Mouse (Mus musculus) subcutaneous adipose tissue, adult 2 months (tissue): ENCODE measurements around the gene Gm20458. TPM values are rescaled to one million over a fixed set of nuclear protein-coding genes. Genes with fewer than 3 reads are reported as not detected.

ENCODE experiments used
- polyA plus RNA-seq: library from polyadenylated mRNA; depleted of rRNA; stranded (reverse); fragments of >200 nt; gene quantifications from 2 replicates; pipeline ENCODE4 v1.2.3, GENCODE M21; 2012; ENCODE audit warnings: low replicate concordance; rRNA removed

Gene Gm20458
- 9.2 and 40.8 TPM in 2 replicates for polyA plus RNA-seq

DNA sequence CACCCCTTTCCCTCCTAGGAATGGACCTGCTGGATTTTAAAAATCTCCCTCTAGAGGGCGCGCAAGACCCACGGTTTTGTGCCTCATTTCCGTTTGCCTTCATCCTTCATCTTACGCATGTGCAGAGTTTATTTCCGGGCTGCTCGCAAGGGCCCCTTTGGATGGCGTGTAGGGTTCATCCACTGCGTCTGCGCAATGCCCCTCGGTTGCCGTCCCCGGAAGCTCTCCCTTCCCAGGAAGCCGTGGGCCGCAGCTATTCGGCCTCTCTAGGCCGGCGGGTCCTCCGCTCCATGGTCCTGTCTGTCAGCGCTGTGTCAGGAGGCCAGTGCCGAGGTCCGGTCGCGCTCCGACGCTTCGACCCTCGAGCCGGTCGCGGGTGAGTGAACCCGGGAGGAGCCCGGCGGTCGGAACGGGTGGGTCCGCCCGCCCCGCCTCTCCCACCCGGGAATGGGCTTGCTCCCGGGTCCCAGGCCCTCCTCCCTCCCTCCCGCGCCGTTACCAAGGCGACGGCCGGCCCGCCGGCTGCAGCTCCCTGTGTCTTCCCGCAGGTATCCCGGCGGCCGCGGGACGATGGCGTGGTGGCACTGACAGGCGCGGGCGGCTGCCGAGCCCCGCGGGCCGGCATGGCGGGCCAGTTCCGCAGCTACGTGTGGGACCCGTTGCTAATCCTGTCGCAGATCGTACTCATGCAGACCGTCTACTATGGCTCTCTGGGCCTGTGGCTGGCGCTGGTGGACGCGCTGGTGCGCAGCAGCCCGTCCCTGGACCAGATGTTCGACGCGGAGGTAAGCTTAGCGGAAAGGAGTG is at the start of gene Gm20458:
Gm20458 (plus strand) TSS at position 223 of the 807 bp plus-strand sequence.

DNA sequence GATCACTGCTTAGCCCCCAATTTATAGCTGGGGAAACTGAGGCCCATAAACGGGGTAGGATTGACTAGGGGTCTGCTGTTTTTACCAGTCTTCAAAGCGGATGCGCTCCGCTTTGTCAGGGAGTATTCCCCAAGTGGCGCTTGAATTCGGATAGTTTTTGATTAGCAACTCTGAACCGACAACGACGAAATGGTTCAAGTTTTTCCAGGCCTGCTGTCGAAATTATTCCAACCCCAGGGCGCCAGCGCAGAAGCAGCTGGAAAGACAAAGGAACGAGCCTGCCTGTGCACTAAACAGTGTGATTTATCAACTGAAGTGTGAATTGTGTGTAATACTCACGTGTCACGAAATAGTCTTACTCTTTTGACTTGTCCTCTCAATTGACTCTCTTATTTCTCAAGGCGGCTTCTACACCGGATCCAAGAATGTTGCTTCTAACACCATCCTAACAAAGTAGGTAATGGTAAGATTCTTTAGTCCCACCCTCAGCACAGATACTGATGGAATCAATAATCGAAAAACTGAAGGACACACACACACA is 17.2 kb upstream of the Gm20458 start, which contains the start of gene Sdc4:
Sdc4 (minus strand) TSS at position 428 of the 541 bp plus-strand sequence.

DNA sequence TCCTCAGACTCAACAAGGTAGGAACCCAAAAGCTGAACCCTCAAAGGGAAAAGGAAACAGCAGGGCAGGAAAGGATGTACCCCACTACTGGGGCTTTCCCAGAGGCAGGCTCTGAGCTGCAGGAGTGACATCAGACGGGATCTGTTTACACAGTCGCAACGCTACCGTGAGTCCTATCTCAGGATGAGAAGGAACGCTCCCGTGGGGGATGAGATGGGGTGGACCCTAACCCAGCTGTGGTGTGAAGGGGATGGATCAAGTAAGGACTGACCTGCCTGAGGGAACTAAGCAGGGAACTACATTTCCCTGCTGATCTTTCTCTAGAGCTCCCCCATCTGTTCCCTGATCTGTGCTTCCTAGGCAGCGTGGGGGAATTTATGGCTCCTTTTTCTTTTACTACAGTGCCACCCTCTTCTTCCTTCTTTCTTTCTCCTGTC is 3.9 kb upstream of the Gm20458 start, which contains the start of gene Sys1:
Sys1 (plus strand) TSS at position 101 of the 437 bp plus-strand sequence.

DNA sequence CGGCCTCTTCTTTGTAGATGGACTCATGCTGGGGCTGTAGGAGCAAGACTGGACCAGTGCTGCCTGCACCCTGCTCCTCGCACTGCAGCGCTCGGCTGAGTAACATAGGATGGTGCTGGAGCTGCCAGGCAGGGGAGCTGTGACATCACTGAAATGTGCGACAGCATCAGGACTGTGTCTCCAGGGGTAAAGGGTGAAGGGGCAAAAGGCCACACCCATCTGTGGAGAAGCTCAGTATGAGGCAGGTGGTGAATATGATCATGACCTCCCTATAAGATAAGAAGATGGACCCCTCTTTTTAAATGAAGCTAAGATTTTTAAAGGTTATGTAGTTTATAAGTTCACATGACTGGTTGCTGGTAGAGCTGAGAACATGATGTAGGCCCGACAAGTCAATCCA is 12.9 kb downstream of the Gm20458 start, which contains the start of gene Trp53tg5:
Trp53tg5 (minus strand) TSS at position 101 of the 400 bp plus-strand sequence.

DNA sequence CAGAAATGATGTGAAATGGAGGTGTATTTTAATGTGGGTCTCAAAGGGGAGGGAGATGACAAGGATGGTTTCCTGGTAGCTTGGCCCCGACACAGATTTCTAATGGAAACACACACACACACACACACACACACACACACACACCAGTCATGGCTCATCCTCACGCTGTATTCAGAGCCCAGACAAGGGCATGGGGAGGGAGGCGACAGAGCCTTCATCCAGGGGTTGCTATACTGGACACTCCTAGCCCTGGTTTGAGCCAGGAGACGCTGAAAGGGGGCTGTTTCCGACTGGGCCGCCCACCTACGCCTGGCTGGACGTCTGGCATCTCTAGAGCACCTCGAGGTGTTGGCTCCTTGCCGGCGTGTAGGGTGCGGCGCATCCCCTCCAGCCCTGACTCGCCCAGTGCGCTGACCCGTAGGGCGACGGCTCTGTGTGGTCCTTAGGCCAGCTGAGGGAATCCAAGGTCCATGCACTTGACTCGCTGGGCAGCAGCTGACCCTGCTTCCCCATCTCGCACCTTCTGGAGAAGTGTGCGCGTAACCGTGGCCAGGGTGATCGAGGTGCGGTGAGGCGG is 25.0 kb downstream of the Gm20458 start, which contains the start of gene Dbndd2:
Dbndd2 (plus strand) TSS at position 426 of the 577 bp plus-strand sequence.

DNA sequence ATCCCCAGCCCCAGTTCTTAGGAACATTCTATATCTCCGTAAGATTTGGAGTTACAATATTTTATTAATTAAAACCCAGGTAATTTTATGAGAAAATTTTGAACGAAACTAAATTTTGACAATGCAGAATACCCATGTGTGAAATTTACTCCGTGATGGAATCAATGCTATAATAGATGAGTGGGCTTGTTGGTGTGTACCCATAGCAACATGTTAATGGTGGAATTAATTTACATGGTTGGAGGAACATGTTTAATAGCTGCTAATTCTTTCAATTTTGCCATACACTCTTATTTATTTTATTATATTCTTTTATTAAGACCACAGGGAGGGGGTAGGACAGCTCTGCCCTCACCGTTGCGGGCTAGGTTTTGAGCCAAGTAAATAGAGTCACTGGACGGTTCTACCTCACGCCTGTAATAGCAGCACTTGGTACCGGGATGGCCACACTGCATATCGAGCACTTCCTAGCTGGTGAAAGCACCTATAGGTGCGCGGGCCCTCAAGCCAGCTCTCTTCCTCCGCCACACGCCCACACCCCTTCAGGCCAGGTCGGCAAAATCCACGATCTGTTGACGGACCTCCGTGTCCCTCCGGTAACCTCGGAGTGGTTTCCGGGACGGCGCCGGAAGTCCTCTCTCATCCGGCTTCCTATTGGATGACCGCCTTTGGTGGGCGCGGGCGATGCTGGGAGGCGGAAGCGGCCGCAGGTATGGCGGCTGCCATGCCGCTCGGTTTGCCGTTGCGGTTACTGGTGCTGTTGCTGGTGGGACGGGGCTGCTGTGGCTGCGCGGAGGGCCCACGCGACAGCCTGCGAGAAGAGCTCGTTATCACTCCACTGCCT is 36.3 kb downstream of the Gm20458 start, which contains the start of gene Pigt:
Pigt (plus strand) TSS at position 674 of the 844 bp plus-strand sequence.

Other genes starting within 250 kb of the Gm20458 start
- 18.1 TPM in 1 of 2 replicates, not detected in the other for gene Wfdc15b, start 239.3 kb upstream of the Gm20458 start, polyA plus RNA-seq
- gene Svs2, start 222.5 kb upstream of the Gm20458 start, polyA plus RNA-seq, result 0.80 TPM in 1 of 2 replicates, not detected in the other
- 0.17 TPM in 1 of 2 replicates, not detected in the other for gene Svs3b, start 204.3 kb upstream of the Gm20458 start, polyA plus RNA-seq
- 2.5 TPM in 1 of 2 replicates, not detected in the other for gene Svs4, start 182.5 kb upstream of the Gm20458 start, polyA plus RNA-seq
- gene Svs3a, start 171.7 kb upstream of the Gm20458 start, polyA plus RNA-seq, result 0.39 TPM in 1 of 2 replicates, not detected in the other
- gene Svs6, start 144.2 kb upstream of the Gm20458 start, polyA plus RNA-seq, result not detected in 2 replicates
- gene Svs5, start 128.2 kb upstream of the Gm20458 start, polyA plus RNA-seq, result 0.23 and 8.3 TPM in 2 replicates
- 12.5 and 17.4 TPM in 2 replicates for gene Slpi, start 71.9 kb upstream of the Gm20458 start, polyA plus RNA-seq
- not detected in 2 replicates for gene Rbpjl, start 57.8 kb upstream of the Gm20458 start, polyA plus RNA-seq
- gene Matn4, start 55.8 kb upstream of the Gm20458 start, polyA plus RNA-seq, result 0.42 and 1.4 TPM in 2 replicates
- 23.4 and 58.2 TPM in 2 replicates for gene Sdc4, start 17.1 kb upstream of the Gm20458 start, polyA plus RNA-seq
- gene Sys1, start 4.0 kb upstream of the Gm20458 start, polyA plus RNA-seq, result 92.6 and 114 TPM in 2 replicates
- not detected in 2 replicates for gene Trp53tg5, start 12.8 kb downstream of the Gm20458 start, polyA plus RNA-seq
- gene Dbndd2, start 25.1 kb downstream of the Gm20458 start, polyA plus RNA-seq, result 55.8 and 81.1 TPM in 2 replicates
- gene Pigt, start 36.6 kb downstream of the Gm20458 start, polyA plus RNA-seq, result 101 and 156 TPM in 2 replicates
- gene Wfdc2, start 101.4 kb downstream of the Gm20458 start, polyA plus RNA-seq, result 0.20 and 463 TPM in 2 replicates
- gene Spint3, start 112.5 kb downstream of the Gm20458 start, polyA plus RNA-seq, result 0.57 TPM in 1 of 2 replicates, not detected in the other
- 0.18 TPM in 1 of 2 replicates, not detected in the other for gene Wfdc6a, start 124.5 kb downstream of the Gm20458 start, polyA plus RNA-seq
- 0.98 TPM in 1 of 2 replicates, not detected in the other for gene Eppin, start 132.6 kb downstream of the Gm20458 start, polyA plus RNA-seq
- gene Wfdc6b, start 152.6 kb downstream of the Gm20458 start, polyA plus RNA-seq, result 0.24 TPM in 1 of 2 replicates, not detected in the other
- 0.62 TPM in 1 of 2 replicates, not detected in the other for gene Wfdc8, start 152.7 kb downstream of the Gm20458 start, polyA plus RNA-seq
- 0.76 TPM in 1 of 2 replicates, not detected in the other for gene Wfdc16, start 177.8 kb downstream of the Gm20458 start, polyA plus RNA-seq
- 1.4 and 18.5 TPM in 2 replicates for gene Wfdc10, start 195.1 kb downstream of the Gm20458 start, polyA plus RNA-seq
- gene Wfdc9, start 195.6 kb downstream of the Gm20458 start, polyA plus RNA-seq, result 0.30 TPM in 1 of 2 replicates, not detected in the other
- not detected in 2 replicates for gene Wfdc11, start 213.1 kb downstream of the Gm20458 start, polyA plus RNA-seq
- gene Wfdc13, start 224.1 kb downstream of the Gm20458 start, polyA plus RNA-seq, result 0.11 and 2.3 TPM in 2 replicates
- not detected in 2 replicates for gene Spint4, start 237.5 kb downstream of the Gm20458 start, polyA plus RNA-seq